In the genomic region with DNA sequence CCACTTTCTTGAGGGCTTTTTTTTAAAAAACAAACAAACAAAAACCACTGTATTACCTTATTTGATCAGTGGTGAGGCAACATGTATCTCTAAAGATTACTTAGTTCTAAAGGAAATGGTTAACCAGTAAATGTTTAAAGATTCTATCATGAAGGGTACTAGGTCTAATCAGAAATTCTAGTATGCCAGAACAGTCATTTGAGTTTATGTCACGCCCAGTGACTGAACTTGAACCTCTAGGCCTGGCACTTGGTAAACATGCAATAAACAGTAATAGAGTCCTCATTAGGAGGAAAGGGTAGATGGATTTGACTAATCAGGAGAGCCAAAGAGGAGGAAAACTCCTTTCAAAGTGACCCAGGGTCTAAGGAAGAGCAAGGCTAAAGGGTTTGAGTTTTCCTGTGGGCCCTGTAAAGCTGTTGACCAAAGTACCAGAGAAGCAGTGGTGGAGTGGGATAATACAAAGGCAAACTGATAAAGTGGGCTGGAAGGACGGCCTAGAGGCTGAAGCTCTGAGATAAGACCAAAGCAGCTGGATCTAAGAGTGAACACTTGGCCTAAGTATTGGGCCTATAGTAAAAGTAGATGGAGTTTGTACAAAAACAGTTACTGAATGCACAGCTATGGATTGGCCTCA, we compare ENCODE assay signal across 23 mouse cellular contexts. TPM values are rescaled to one million over a fixed set of nuclear protein-coding genes. Genes with fewer than 3 reads are reported as not detected.
DNase-seq lines count a peak whose midpoint lies in the region; ATAC-seq lines count a peak whose summit lies in the region.
"Had no signal": no experiment of that assay in that cellular context is flagged by ENCODE, and none has a peak within 500 bp of the region (broad histone marks: within the 10 kb centered on the region; RNA-seq: fewer than 3 reads in every experiment).

No protein-coding gene starts in this region.

- intact Hi-C loops in gastrocnemius, postnatal 36 days (cut with DNase I), result no loop called here

- no peaks in the 10 kb centered on the region for H3K27me3 ChIP-seq in intestine, embryonic 15.5 days (replicated peaks)
- H3K27me3 ChIP-seq in liver, embryonic 16.5 days (ENCODE audit: control insufficient read depth, insufficient read depth, low read depth, low read length), result no peaks in the 10 kb centered on the region
- H3K27me3 ChIP-seq: forebrain, embryonic 15.5 days; hindbrain, embryonic 15.5 days; neural tube, embryonic 13.5 days had no signal

- no peak overlapping the region for H3K4me2 ChIP-seq in intestine, embryonic 15.5 days (replicated peaks)
- H3K4me2 ChIP-seq in liver, embryonic 16.5 days (ENCODE audit: low read depth, low read length), result peak overlapping the region; percentile 49
- H3K4me2 ChIP-seq: forebrain, embryonic 15.5 days; hindbrain, embryonic 15.5 days; neural tube, embryonic 13.5 days had no signal

- DNase-seq in spleen, postnatal 36 days (ENCODE audit: low spot score in 2 of 2), result peak; percentile 9 to 53
- DNase-seq in spleen, postnatal 4 days (ENCODE audit: low spot score in 2 of 2), result no peak
- no peak for DNase-seq in gastrocnemius, postnatal 36 days
- DNase-seq in lung, postnatal 25 days (ENCODE audit: low spot score), result no peak
- DNase-seq: adrenal gland, postnatal 14 days; cerebellum, adult 11 months; gastrocnemius, postnatal 10 days; kidney, adult 9 months; lung, adult 2 months had no signal

- no peak overlapping the region for H3K4me3 ChIP-seq in intestine, embryonic 15.5 days (replicated peaks)
- H3K4me3 ChIP-seq in liver, embryonic 16.5 days (ENCODE audit: low read depth, low read length), result no peak overlapping the region
- H3K4me3 ChIP-seq: forebrain, embryonic 15.5 days; hindbrain, embryonic 15.5 days; neural tube, embryonic 13.5 days had no signal

- no peak overlapping the region for H3K27ac ChIP-seq in intestine, embryonic 15.5 days
- peak overlapping the region; percentile 95 for H3K27ac ChIP-seq in liver, embryonic 16.5 days (ENCODE audit: low read length)
- H3K27ac ChIP-seq: forebrain, embryonic 15.5 days; hindbrain, embryonic 15.5 days; neural tube, embryonic 13.5 days had no signal

- peak; percentile 46; the same call in 1 of the 2 replicates for ATAC-seq in intestine, embryonic 15.5 days
- ATAC-seq in liver, embryonic 16.5 days (ENCODE audit: low read depth), result peak; percentile 83
- no peak for ATAC-seq in frontal cortex, adult (ENCODE audit: low TSS enrichment)

- H3K9me3 ChIP-seq in intestine, embryonic 15.5 days, result peaks cover 4% of the 10 kb centered on the region; the same call in 1 of the 2 replicates
- no peaks in the 10 kb centered on the region; the same call in 1 of the 2 replicates for H3K9me3 ChIP-seq in liver, embryonic 16.5 days (replicated peaks; ENCODE audit: control insufficient read depth, low read length)

- WGBS in intestine, embryonic 15.5 days, result 61% methylated on average over 2 of the region's 2 CpGs
- 30% methylated on average over 2 of the region's 2 CpGs for WGBS in liver, embryonic 16.5 days (ENCODE audit: insufficient replicate concordance)

- no peaks in the 10 kb centered on the region for H3K36me3 ChIP-seq in intestine, embryonic 15.5 days
- H3K36me3 ChIP-seq in liver, embryonic 16.5 days (ENCODE audit: control insufficient read depth, insufficient read depth), result no peaks in the 10 kb centered on the region
- H3K36me3 ChIP-seq: neural tube, embryonic 13.5 days had no signal

- peaks cover 8% of the 10 kb centered on the region; the same call in 1 of the 2 replicates for H3K4me1 ChIP-seq in intestine, embryonic 15.5 days (replicated peaks)
- H3K4me1 ChIP-seq in liver, embryonic 16.5 days (ENCODE audit: control insufficient read depth, low read depth, low read length), result peaks cover 18% of the 10 kb centered on the region

- no peak overlapping the region for H3K9ac ChIP-seq in intestine, embryonic 15.5 days
- no peak overlapping the region for H3K9ac ChIP-seq in liver, embryonic 16.5 days (ENCODE audit: low read depth, low read length)
- H3K9ac ChIP-seq: forebrain, embryonic 15.5 days; hindbrain, embryonic 15.5 days; neural tube, embryonic 13.5 days had no signal

RNA-seq across cellular contexts. Expression of gene Dnajb3, which starts 1.4 kb away (rescaled TPM):
- 6.1 and 8.3 TPM in 2 replicates for polyA plus RNA-seq in intestine, embryonic 15.5 days (2015; fragmentation: Nextera tagmentation; extraction: Ambion mirVana)
- 7.7 and 9.4 TPM in 2 replicates for polyA plus RNA-seq in liver, embryonic 16.5 days (2015; fragmentation: Nextera tagmentation; extraction: Ambion mirVana)
- total RNA-seq in gastrocnemius, postnatal 36 days (2021), result not detected
- total RNA-seq: megakaryocyte, adult 5-6 weeks had no signal
- polyA plus RNA-seq: C2C12 had no signal

RNA-seq across cellular contexts. Expression of gene Ugt1a1, which starts 4.8 kb away (rescaled TPM):
- polyA plus RNA-seq in intestine, embryonic 15.5 days (2015; fragmentation: Nextera tagmentation; extraction: Ambion mirVana), result 29.2 and 30.1 TPM in 2 replicates
- polyA plus RNA-seq in liver, embryonic 16.5 days (2015; fragmentation: Nextera tagmentation; extraction: Ambion mirVana), result 0.11 and 0.21 TPM in 2 replicates
- total RNA-seq in gastrocnemius, postnatal 36 days (2021), result not detected
- total RNA-seq: ES-E14; gastrocnemius, postnatal 10 days; layer of hippocampus, adult 18-20 months; left cerebral cortex, postnatal 10 days; midbrain, postnatal 0 days had no signal
- polyA plus RNA-seq: C2C12; forebrain, embryonic 15.5 days; hindbrain, embryonic 15.5 days; midbrain, postnatal 0 days; neural tube, embryonic 13.5 days had no signal

RNA-seq across cellular contexts. Expression of gene Ugt1a2, which starts 6.6 kb away (rescaled TPM):
- 0.14 and 0.18 TPM in 2 replicates for polyA plus RNA-seq in intestine, embryonic 15.5 days (2015; fragmentation: Nextera tagmentation; extraction: Ambion mirVana)
- polyA plus RNA-seq in liver, embryonic 16.5 days (2015; fragmentation: Nextera tagmentation; extraction: Ambion mirVana), result 0.11 and 0.17 TPM in 2 replicates
- not detected for total RNA-seq in gastrocnemius, postnatal 36 days (2021)
- total RNA-seq: ES-E14; layer of hippocampus, adult 18-20 months; midbrain, postnatal 0 days had no signal
- polyA plus RNA-seq: C2C12; forebrain, embryonic 15.5 days; heart, postnatal 0 days; hindbrain, embryonic 15.5 days; midbrain, postnatal 0 days; neural tube, embryonic 13.5 days had no signal

RNA-seq across cellular contexts. Expression of gene Mroh2a, which starts 19.8 kb away (rescaled TPM):
- 0.88 and 1.0 TPM in 2 replicates for polyA plus RNA-seq in intestine, embryonic 15.5 days (2015; fragmentation: Nextera tagmentation; extraction: Ambion mirVana)
- 0.54 and 0.61 TPM in 2 replicates for polyA plus RNA-seq in liver, embryonic 16.5 days (2015; fragmentation: Nextera tagmentation; extraction: Ambion mirVana)
- not detected for total RNA-seq in gastrocnemius, postnatal 36 days (2021)
- total RNA-seq: midbrain, postnatal 0 days had no signal

RNA-seq across cellular contexts. Expression of gene Ugt1a5, which starts 41.1 kb away (rescaled TPM):
- not detected in 2 replicates for polyA plus RNA-seq in intestine, embryonic 15.5 days (2015; fragmentation: Nextera tagmentation; extraction: Ambion mirVana)
- 0.05 TPM in 1 of 2 replicates, not detected in the other for polyA plus RNA-seq in liver, embryonic 16.5 days (2015; fragmentation: Nextera tagmentation; extraction: Ambion mirVana)
- under 1 TPM in 1 of 2 experiments, not detected in 1; 0.22 TPM for total RNA-seq in gastrocnemius, postnatal 36 days (2021)
- total RNA-seq: ES-E14; left cerebral cortex, postnatal 10 days; midbrain, postnatal 0 days had no signal
- polyA plus RNA-seq: C2C12; embryonic facial prominence, embryonic 14.5 days; forebrain, embryonic 15.5 days; heart, postnatal 0 days; hindbrain, embryonic 15.5 days; midbrain, postnatal 0 days; neural tube, embryonic 13.5 days had no signal

Comparison
In these comparisons a context has a peak if more than half of its experiments do, and no peak if none do; other contexts are left out.
1. DNase-seq: peak in spleen, postnatal 36 days (2 of 2); none in spleen, postnatal 4 days (0 of 2), gastrocnemius, postnatal 36 days (0 of 2) and lung, postnatal 25 days (single experiment).
2. RNA of gene Ugt1a1, which starts 4.8 kb away (polyA plus RNA-seq): 29.2 to 30.1 TPM in intestine, embryonic 15.5 days; 0.11 to 0.21 TPM in liver, embryonic 16.5 days; every median in the first group is over 10 times any median in the second.